Mouse (Mus musculus): Measurements from ENCODE around the gene AB124611.

The AB124611 gene

DNA sequence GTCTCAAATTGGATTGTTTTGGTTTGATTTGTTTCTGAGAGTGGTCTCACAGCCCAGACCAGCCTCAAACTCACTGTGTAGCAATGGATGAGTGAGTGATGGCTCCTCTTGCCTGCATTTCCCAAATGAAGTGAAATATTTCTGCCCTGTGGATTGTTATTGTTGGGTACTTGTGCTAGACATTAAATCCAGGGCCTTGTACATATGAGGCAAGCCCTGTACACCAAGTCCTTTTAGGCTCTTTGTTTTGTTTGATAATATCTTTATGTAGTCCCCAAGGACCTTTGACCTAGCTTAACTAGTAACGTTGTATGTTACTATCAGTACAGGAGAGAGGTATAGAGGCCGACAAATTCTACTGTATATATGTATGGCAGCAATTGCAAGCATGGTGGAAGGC lies 68.9 kb downstream of the AB124611 start:
- peak; percentile 59 for DNase-seq (ENCODE audit: extremely low read depth, low read depth, low spot score)

Data from fat pad, adult 2 months (tissue).